Mouse (Mus musculus): ENCODE results near the gene Prdm11. TPM values are rescaled to one million over a fixed set of nuclear protein-coding genes. Genes with fewer than 3 reads are reported as not detected.

Gene Prdm11
- total RNA-seq, 1 experiment: 3.7 TPM

DNA sequence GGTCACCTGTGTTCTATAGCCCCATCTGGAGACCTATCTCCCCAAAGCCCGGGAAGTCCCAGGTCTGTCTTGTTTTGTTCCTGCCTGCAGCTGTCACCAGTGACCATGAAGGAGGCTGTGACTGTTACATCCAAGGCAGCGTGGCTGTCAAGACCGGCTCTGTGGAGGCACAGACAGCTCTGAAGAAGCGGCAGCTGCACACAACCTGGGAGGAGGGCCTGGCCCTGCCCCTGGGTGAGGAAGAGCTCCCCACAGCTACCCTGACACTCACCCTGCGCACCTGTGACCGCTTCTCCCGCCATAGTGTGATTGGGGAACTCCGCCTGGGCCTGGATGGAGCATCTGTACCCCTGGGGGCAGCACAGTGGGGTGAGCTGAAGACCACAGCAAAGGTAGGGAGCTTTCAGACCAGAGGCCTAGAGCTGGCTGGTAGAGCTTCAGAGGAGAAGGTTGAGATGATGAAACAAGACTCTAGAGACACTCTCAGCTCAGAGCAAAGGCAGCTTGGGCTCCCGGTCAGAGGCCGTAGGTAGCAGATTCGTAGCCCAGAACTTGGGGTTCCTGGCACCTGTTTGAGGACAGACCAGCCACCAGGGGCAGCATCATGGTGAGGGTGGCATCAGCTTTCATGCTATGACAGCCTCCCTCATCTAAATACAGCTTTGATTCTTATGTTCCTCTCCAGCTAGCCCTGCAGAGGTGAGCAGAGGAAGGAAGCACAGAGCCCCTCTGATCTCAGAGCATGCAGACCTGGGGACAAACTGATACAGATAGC, 100.0 kb downstream of the Prdm11 start:
- Histone ChIP-seq H3K27ac (ENCODE audit: insufficient read depth, low read depth, low read length, poor library complexity, severe bottlenecking) (no peak overlapping the region), H3K36me3 (ENCODE audit: control insufficient read depth, insufficient read depth, low read length, poor library complexity, severe bottlenecking) (0 out of 2 replicates have a peak, but pooled peaks cover 3% of the 10 kb centered on the region), H3K4me3 (ENCODE audit: insufficient read depth in 1 of 2, low read depth in 1 of 2, low read length in 2 of 2, poor library complexity in 1 of 2, severe bottlenecking in 1 of 2) (no peak overlapping the region), H3K9me3 (ENCODE audit: control insufficient read depth, insufficient read depth, low read depth, low read length) (no peaks in the 10 kb centered on the region), H3K4me1 (ENCODE audit: control insufficient read depth in 2 of 2, insufficient read depth in 2 of 2, low read length in 2 of 2, poor library complexity in 1 of 2) (peaks cover 10 to 26% of the 10 kb centered on the region in 2 experiments), H3K9ac (ENCODE audit: insufficient read depth, low read depth, low read length, poor library complexity, severe bottlenecking) (no peak overlapping the region)
- TF ChIP-seq MAFK (IDR thresholded peaks at IDR 0.05; ENCODE audit: insufficient read depth, low read depth, low read length) (no peak), ZC3H11A (IDR thresholded peaks at IDR 0.05; ENCODE audit: borderline replicate concordance, low read depth, low read length) (no peak)
- DNase-seq (ENCODE audit: low read depth, low spot score): no peak
- in situ Hi-C loops (cut with MboI; ENCODE audit: low sequenced_read_pairs in 2 of 2, unreplicated experiment in 2 of 2): no loop called here

DNA sequence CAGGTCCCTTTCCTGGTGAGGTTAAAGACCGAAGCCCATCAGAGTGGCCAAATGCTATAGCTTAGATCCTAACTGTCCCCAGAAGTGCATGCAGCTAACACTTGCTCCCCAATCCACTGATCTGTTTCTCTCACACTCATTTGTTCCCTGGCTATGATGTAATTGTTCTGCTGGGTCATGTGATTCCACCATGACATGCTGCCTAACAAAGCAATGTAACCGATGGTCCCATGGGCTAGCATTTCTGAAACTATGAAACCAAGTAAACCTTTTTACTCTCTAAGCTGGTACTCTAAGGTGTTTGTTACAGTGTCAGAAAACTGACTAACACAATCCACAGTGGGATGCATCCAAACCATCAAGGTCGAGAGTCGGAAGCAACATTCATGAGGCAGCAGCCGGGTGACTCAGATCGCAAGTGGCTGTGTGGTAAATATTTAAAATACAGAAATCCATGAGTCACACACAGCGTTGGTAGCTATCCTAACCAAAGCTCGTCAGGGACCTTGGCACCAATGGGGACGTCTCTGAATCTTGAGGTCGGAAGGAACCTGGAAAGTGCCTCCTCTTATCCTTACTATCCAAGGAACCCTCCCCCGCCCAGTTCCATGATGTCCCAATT, 100.7 kb downstream of the Prdm11 start:
- in situ Hi-C loops (cut with MboI; ENCODE audit: low sequenced_read_pairs in 2 of 2, unreplicated experiment in 2 of 2): no loop called here
- no peak for DNase-seq (ENCODE audit: low read depth, low spot score)

DNA sequence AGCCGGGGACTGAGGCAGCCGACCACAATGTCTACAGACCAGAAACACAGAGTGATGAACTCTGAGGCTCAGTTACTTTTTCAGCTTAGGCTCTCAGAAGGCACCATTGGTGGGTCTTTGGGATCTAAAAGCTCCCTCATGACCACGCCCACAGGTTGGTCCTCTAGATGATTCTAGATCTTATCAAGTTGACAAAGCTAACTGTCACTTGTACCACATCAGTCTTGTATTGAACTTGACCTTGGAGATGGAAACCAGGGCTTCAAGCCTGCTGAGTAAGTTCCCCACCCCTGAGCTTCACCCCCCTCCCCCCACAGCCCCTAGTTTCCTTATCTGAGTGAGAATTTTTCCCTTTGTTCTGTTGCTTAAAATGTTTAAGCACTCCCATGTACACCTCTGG, 101.6 kb downstream of the Prdm11 start:
- no peak overlapping the region for H3K4me3 ChIP-seq (ENCODE audit: insufficient read depth in 1 of 2, low read depth in 1 of 2, low read length in 2 of 2, poor library complexity in 1 of 2, severe bottlenecking in 1 of 2)
- peaks cover 10 to 20% of the 10 kb centered on the region in 2 experiments for H3K4me1 ChIP-seq (ENCODE audit: control insufficient read depth in 2 of 2, insufficient read depth in 2 of 2, low read length in 2 of 2, poor library complexity in 1 of 2)
- no peak for TF ChIP-seq ZC3H11A (IDR thresholded peaks at IDR 0.05; ENCODE audit: borderline replicate concordance, low read depth, low read length)
- no peak for TF ChIP-seq ZNF384 (IDR thresholded peaks at IDR 0.05; ENCODE audit: low read depth, low read length)
- TF ChIP-seq CHD2 (IDR thresholded peaks at IDR 0.05; ENCODE audit: low read depth, low read length): no peak
- no peak for TF ChIP-seq HCFC1 (IDR thresholded peaks at IDR 0.05; ENCODE audit: borderline replicate concordance, insufficient read depth, low read length)
- no peak for TF ChIP-seq MAFK (IDR thresholded peaks at IDR 0.05; ENCODE audit: insufficient read depth, low read depth, low read length)
- DNase-seq (ENCODE audit: low read depth, low spot score): no peak
- H3K9me3 ChIP-seq (ENCODE audit: control insufficient read depth, insufficient read depth, low read depth, low read length): no peaks in the 10 kb centered on the region
- H3K9ac ChIP-seq (ENCODE audit: insufficient read depth, low read depth, low read length, poor library complexity, severe bottlenecking): no peak overlapping the region
- H3K36me3 ChIP-seq (ENCODE audit: control insufficient read depth, insufficient read depth, low read length, poor library complexity, severe bottlenecking): 0 out of 2 replicates have a peak, but pooled peaks cover 3% of the 10 kb centered on the region
- in situ Hi-C loops (cut with MboI; ENCODE audit: low sequenced_read_pairs in 2 of 2, unreplicated experiment in 2 of 2): no loop called here
- no peak overlapping the region for H3K27ac ChIP-seq (ENCODE audit: insufficient read depth, low read depth, low read length, poor library complexity, severe bottlenecking)

More for the DNA sequence above, 100.7 kb downstream of the Prdm11 start:
- no peak for TF ChIP-seq MAFK (IDR thresholded peaks at IDR 0.05; ENCODE audit: insufficient read depth, low read depth, low read length)
- no peak for TF ChIP-seq HCFC1 (IDR thresholded peaks at IDR 0.05; ENCODE audit: borderline replicate concordance, insufficient read depth, low read length)
- H3K9me3 ChIP-seq (ENCODE audit: control insufficient read depth, insufficient read depth, low read depth, low read length): no peaks in the 10 kb centered on the region
- peaks cover 10 to 26% of the 10 kb centered on the region in 2 experiments for H3K4me1 ChIP-seq (ENCODE audit: control insufficient read depth in 2 of 2, insufficient read depth in 2 of 2, low read length in 2 of 2, poor library complexity in 1 of 2)
- H3K9ac ChIP-seq (ENCODE audit: insufficient read depth, low read depth, low read length, poor library complexity, severe bottlenecking): no peak overlapping the region
- H3K36me3 ChIP-seq (ENCODE audit: control insufficient read depth, insufficient read depth, low read length, poor library complexity, severe bottlenecking): 0 out of 2 replicates have a peak, but pooled peaks cover 3% of the 10 kb centered on the region
- no peak overlapping the region for H3K27ac ChIP-seq (ENCODE audit: insufficient read depth, low read depth, low read length, poor library complexity, severe bottlenecking)
- no peak overlapping the region for H3K4me3 ChIP-seq (ENCODE audit: insufficient read depth in 1 of 2, low read depth in 1 of 2, low read length in 2 of 2, poor library complexity in 1 of 2, severe bottlenecking in 1 of 2)

DNA sequence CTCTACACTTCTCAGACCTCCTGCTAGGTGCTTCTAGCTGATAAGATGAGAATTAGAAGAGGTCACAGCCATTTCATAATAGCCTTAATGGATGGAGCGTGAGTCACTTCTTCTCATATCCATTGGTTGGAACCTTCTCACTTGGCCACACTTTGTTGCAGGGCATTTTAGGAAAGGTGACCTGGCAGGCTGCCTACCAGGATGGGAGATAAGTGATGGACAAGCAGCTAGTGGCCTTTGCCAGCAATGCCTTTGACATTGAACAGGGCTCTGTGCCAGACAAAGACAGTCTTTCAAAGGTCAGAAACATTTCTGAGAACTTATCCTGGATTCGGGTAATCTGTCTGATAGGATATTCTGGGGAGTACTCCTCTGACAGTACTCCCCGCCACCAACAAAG, 102.6 kb downstream of the Prdm11 start:
- no peak for DNase-seq (ENCODE audit: low read depth, low spot score)
- Histone ChIP-seq H3K27ac (ENCODE audit: insufficient read depth, low read depth, low read length, poor library complexity, severe bottlenecking) (no peak overlapping the region), H3K9me3 (ENCODE audit: control insufficient read depth, insufficient read depth, low read depth, low read length) (no peaks in the 10 kb centered on the region), H3K4me3 (ENCODE audit: insufficient read depth in 1 of 2, low read depth in 1 of 2, low read length in 2 of 2, poor library complexity in 1 of 2, severe bottlenecking in 1 of 2) (no peak overlapping the region), H3K36me3 (ENCODE audit: control insufficient read depth, insufficient read depth, low read length, poor library complexity, severe bottlenecking) (0 out of 2 replicates have a peak, but pooled peaks cover 3% of the 10 kb centered on the region), H3K4me1 (ENCODE audit: control insufficient read depth in 2 of 2, insufficient read depth in 2 of 2, low read length in 2 of 2, poor library complexity in 1 of 2) (peaks cover 4 to 12% of the 10 kb centered on the region in 2 experiments), H3K9ac (ENCODE audit: insufficient read depth, low read depth, low read length, poor library complexity, severe bottlenecking) (no peak overlapping the region)
- in situ Hi-C loops (cut with MboI; ENCODE audit: low sequenced_read_pairs in 2 of 2, unreplicated experiment in 2 of 2): no loop called here
- TF ChIP-seq ZNF384 (IDR thresholded peaks at IDR 0.05; ENCODE audit: low read depth, low read length) (no peak), HCFC1 (IDR thresholded peaks at IDR 0.05; ENCODE audit: borderline replicate concordance, insufficient read depth, low read length) (no peak), MAFK (IDR thresholded peaks at IDR 0.05; ENCODE audit: insufficient read depth, low read depth, low read length) (no peak), ZC3H11A (IDR thresholded peaks at IDR 0.05; ENCODE audit: borderline replicate concordance, low read depth, low read length) (no peak), CHD2 (IDR thresholded peaks at IDR 0.05; ENCODE audit: low read depth, low read length) (no peak)

Data from ES-E14 (cell line).